8 mouse cellular contexts compared by ENCODE assay signal in genomic region chr17:55892406-55892955, GRCm38 (mm10). TPM values are rescaled to one million over a fixed set of nuclear protein-coding genes. Genes with fewer than 3 reads are reported as not detected.
DNase-seq lines count a peak whose midpoint lies in the region; ATAC-seq and TF ChIP-seq lines count a peak whose summit lies in the region.
"Not testable (repeated sequence)": the region's sequence is repeated elsewhere in the genome, so short reads cannot be mapped to it uniquely, and the experiment has no call there.

No protein-coding gene starts in this region.

- H3K36me3 ChIP-seq in E14TG2a.4 (ENCODE audit: insufficient read depth, low read length); forebrain, embryonic 16.5 days (ENCODE audit: control insufficient read depth, insufficient read depth); testis, adult 2 months (ENCODE audit: control insufficient read depth, insufficient read depth, low read length): not testable (repeated sequence)
- H3K36me3 ChIP-seq in hindbrain, embryonic 13.5 days: peaks cover 16% of the 10 kb centered on the region

- not testable (repeated sequence) for H3K27me3 ChIP-seq in E14TG2a.4 (ENCODE audit: insufficient read depth, low read length); forebrain, embryonic 16.5 days (replicated peaks; ENCODE audit: control insufficient read depth, insufficient read depth, low read length); hindbrain, embryonic 13.5 days; testis, adult 2 months (ENCODE audit: control insufficient read depth, insufficient read depth, low read length)

- peaks cover 17% of the 10 kb centered on the region for H3K4me1 ChIP-seq in E14TG2a.4 (replicated peaks; ENCODE audit: low read depth, low read length)
- not testable (repeated sequence) for H3K4me1 ChIP-seq in forebrain, embryonic 16.5 days (replicated peaks; ENCODE audit: control insufficient read depth, insufficient read depth, low read length); hindbrain, embryonic 13.5 days (replicated peaks); testis, adult 2 months (ENCODE audit: control insufficient read depth, insufficient read depth, low read length)

- TF ChIP-seq POLR2A in testis, adult 2 months (IDR thresholded peaks at IDR 0.05; ENCODE audit: control insufficient read depth, low read depth, low read length): not testable (repeated sequence)

- peak overlapping the region; percentile 82 for H3K4me3 ChIP-seq in E14TG2a.4 (replicated peaks; ENCODE audit: low read length)
- peak overlapping the region; percentile 50 for H3K4me3 ChIP-seq in forebrain, embryonic 16.5 days (replicated peaks; ENCODE audit: low read length)
- peak overlapping the region; percentile 49 for H3K4me3 ChIP-seq in hindbrain, embryonic 13.5 days
- peak overlapping the region; percentile 62 for H3K4me3 ChIP-seq in testis, adult 2 months (ENCODE audit: control insufficient read depth, low read depth, low read length)

- peak overlapping the region; percentile 57 for H3K4me2 ChIP-seq in forebrain, embryonic 16.5 days (ENCODE audit: low read length)
- peak overlapping the region; percentile 57 for H3K4me2 ChIP-seq in hindbrain, embryonic 13.5 days

- peak overlapping the region; percentile 50; the same call in 1 of the 2 replicates for H3K9ac ChIP-seq in forebrain, embryonic 16.5 days (replicated peaks; ENCODE audit: low read depth, low read length)
- H3K9ac ChIP-seq in hindbrain, embryonic 13.5 days: peak overlapping the region; percentile 59

- not testable (repeated sequence) for ATAC-seq in forebrain, embryonic 16.5 days; hindbrain, embryonic 13.5 days (ENCODE audit: low FRiP score)

- not testable (repeated sequence) for H3K9me3 ChIP-seq in E14TG2a.4 (ENCODE audit: low read length); forebrain, embryonic 16.5 days (ENCODE audit: control insufficient read depth, low read length); hindbrain, embryonic 13.5 days

- 14% methylated on average over 6 of the region's 8 CpGs for WGBS in forebrain, embryonic 16.5 days
- WGBS in hindbrain, embryonic 13.5 days: 13% methylated on average over 6 of the region's 8 CpGs

- DNase-seq in cerebellum, postnatal 14 days: peak; percentile 22 to 61
- peak; percentile 20 to 53 for DNase-seq in kidney, postnatal 4 days
- peak; percentile 8 to 18 for DNase-seq in lung, adult 18-20 months
- DNase-seq in naive thymus-derived CD4-positive, alpha-beta T cell, adult 2 months (ENCODE audit: low read depth): peak; percentile 58

- peak overlapping the region; percentile 33; the same call in 1 of the 2 replicates for H3K27ac ChIP-seq in forebrain, embryonic 16.5 days (ENCODE audit: low read length)
- peak overlapping the region; percentile 74 for H3K27ac ChIP-seq in hindbrain, embryonic 13.5 days
- not testable (repeated sequence) for H3K27ac ChIP-seq in testis, adult 2 months (ENCODE audit: control insufficient read depth, insufficient read depth, low read depth, low read length)

- TF ChIP-seq CTCF in E14TG2a.4 (conservative IDR thresholded peaks at IDR 0.05; ENCODE audit: low read length); testis, adult 2 months (IDR thresholded peaks at IDR 0.05; ENCODE audit: control insufficient read depth, insufficient read depth, insufficient replicate concordance, low read depth, low read length): not testable (repeated sequence)

RNA-seq across cellular contexts. Expression of gene Zfp959, which starts 0.6 kb away (rescaled TPM):
- 17.0 and 18.0 TPM in 2 replicates for polyA plus RNA-seq in forebrain, embryonic 16.5 days (2015; fragmentation: Nextera tagmentation; extraction: Ambion mirVana)
- polyA plus RNA-seq in hindbrain, embryonic 13.5 days (2015; fragmentation: Nextera tagmentation; extraction: Ambion mirVana): 14.5 and 15.3 TPM in 2 replicates
- 0.19 and 0.59 TPM in 2 replicates for polyA plus RNA-seq in testis, adult 2 months (2012; rRNA removed)

RNA-seq across cellular contexts. Expression of gene Zfp119a, which starts 13.8 kb away (rescaled TPM):
- 13.1 and 14.4 TPM in 2 replicates for polyA plus RNA-seq in forebrain, embryonic 16.5 days (2015; fragmentation: Nextera tagmentation; extraction: Ambion mirVana)
- 11.9 and 12.1 TPM in 2 replicates for polyA plus RNA-seq in hindbrain, embryonic 13.5 days (2015; fragmentation: Nextera tagmentation; extraction: Ambion mirVana)
- 0.17 and 0.23 TPM in 2 replicates for polyA plus RNA-seq in testis, adult 2 months (2012; rRNA removed)

RNA-seq across cellular contexts. Expression of gene Zfp119b, which starts 56.8 kb away (rescaled TPM):
- 6.7 and 8.3 TPM in 2 replicates for polyA plus RNA-seq in forebrain, embryonic 16.5 days (2015; fragmentation: Nextera tagmentation; extraction: Ambion mirVana)
- polyA plus RNA-seq in hindbrain, embryonic 13.5 days (2015; fragmentation: Nextera tagmentation; extraction: Ambion mirVana): 8.2 and 8.7 TPM in 2 replicates
- 0.24 and 0.48 TPM in 2 replicates for polyA plus RNA-seq in testis, adult 2 months (2012; rRNA removed)

RNA-seq across cellular contexts. Expression of gene Ebi3, which starts 60.0 kb away (rescaled TPM):
- polyA plus RNA-seq in forebrain, embryonic 16.5 days (2015; fragmentation: Nextera tagmentation; extraction: Ambion mirVana): 3.0 and 4.2 TPM in 2 replicates
- polyA plus RNA-seq in hindbrain, embryonic 13.5 days (2015; fragmentation: Nextera tagmentation; extraction: Ambion mirVana): 5.0 and 6.8 TPM in 2 replicates
- 0.53 and 0.75 TPM in 2 replicates for polyA plus RNA-seq in testis, adult 2 months (2012; rRNA removed)

Comparison
In these comparisons a context has a peak if more than half of its experiments do, and no peak if none do; other contexts are left out.
1. RNA of gene Zfp119a, which starts 13.8 kb away (polyA plus RNA-seq): 13.1 to 14.4 TPM in forebrain, embryonic 16.5 days and 11.9 to 12.1 TPM in hindbrain, embryonic 13.5 days; 0.17 to 0.23 TPM in testis, adult 2 months; every median in the first group is over 10 times any median in the second.
2. Peak in every context shown above with its lines, with median percentiles within 50 percentile points of each other: H3K4me3 ChIP-seq and DNase-seq.